ENCODE assay signal across 12 mouse cellular contexts in genomic region chr2:162282121-162282520, GRCm38 (mm10).
DNase-seq lines count a peak whose midpoint lies in the region; ATAC-seq and TF ChIP-seq lines count a peak whose summit lies in the region.
"Had no signal": no experiment of that assay in that cellular context is flagged by ENCODE, and none has a peak within 500 bp of the region (broad histone marks: within the 10 kb centered on the region; RNA-seq: fewer than 3 reads in every experiment).

No protein-coding gene starts in this region.

- peak; percentile 9 for ATAC-seq in Patski
- peak; percentile 96 for ATAC-seq in forebrain, embryonic 14.5 days
- peak; percentile 82 for ATAC-seq in midbrain, embryonic 11.5 days (ENCODE audit: low FRiP score)
- no peak for ATAC-seq in liver, embryonic 11.5 days (replicated peaks; ENCODE audit: low FRiP score)
- ATAC-seq: activated CD4-positive, CD25-positive, alpha-beta regulatory T cell, adult 4 months had no signal

- TF ChIP-seq CTCF in Patski (IDR thresholded peaks at IDR 0.05): no peak

- in situ Hi-C loops in Patski (cut with MboI; ENCODE audit: low pct_unique_long_range_greater_than_20kb): no loop called here

- WGBS in forebrain, embryonic 14.5 days: 5% methylated on average over 10 of the region's 10 CpGs
- 46% methylated on average over 10 of the region's 10 CpGs for WGBS in midbrain, embryonic 11.5 days
- WGBS in liver, embryonic 11.5 days: 81% methylated on average over 10 of the region's 10 CpGs

- peaks cover 14% of the 10 kb centered on the region; the same call in 1 of the 2 replicates for H3K4me1 ChIP-seq in forebrain, embryonic 14.5 days (ENCODE audit: control insufficient read depth, insufficient read depth, low read length)
- H3K4me1 ChIP-seq in midbrain, embryonic 11.5 days (ENCODE audit: control insufficient read depth, insufficient read depth, low read length): no peaks in the 10 kb centered on the region
- H3K4me1 ChIP-seq in liver, embryonic 11.5 days (replicated peaks; ENCODE audit: control insufficient read depth, insufficient read depth, low read length): no peaks in the 10 kb centered on the region
- H3K4me1 ChIP-seq: limb, embryonic 12.5 days had no signal

- DNase-seq in Muller cell, postnatal 12 days (ENCODE audit: inconsistent ontology term): peak; percentile 66
- DNase-seq in Patski (ENCODE audit: low read depth, low spot score): no peak
- peak; percentile 93 for DNase-seq in forebrain, embryonic 14.5 days (ENCODE audit: low spot score)
- DNase-seq in midbrain, embryonic 11.5 days (ENCODE audit: low spot score, missing footprints): no peak
- DNase-seq in frontal cortex, postnatal 36 days (ENCODE audit: low spot score in 2 of 2): no peak
- no peak for DNase-seq in urinary bladder, adult 18-20 months (ENCODE audit: low spot score in 2 of 2)
- DNase-seq in spleen, adult 18-20 months: no peak
- no peak for DNase-seq in liver, embryonic 11.5 days (ENCODE audit: low spot score)
- DNase-seq: heart, adult 2 months had no signal

- no peaks in the 10 kb centered on the region for H3K27me3 ChIP-seq in Patski
- no peaks in the 10 kb centered on the region for H3K27me3 ChIP-seq in forebrain, embryonic 14.5 days (replicated peaks; ENCODE audit: control insufficient read depth, insufficient read depth, low read length)
- no peaks in the 10 kb centered on the region for H3K27me3 ChIP-seq in midbrain, embryonic 11.5 days (ENCODE audit: control insufficient read depth, insufficient read depth, low read length)
- H3K27me3 ChIP-seq in liver, embryonic 11.5 days (replicated peaks; ENCODE audit: control insufficient read depth, insufficient read depth, low read length): no peaks in the 10 kb centered on the region
- H3K27me3 ChIP-seq: limb, embryonic 12.5 days had no signal

- H3K9me3 ChIP-seq in forebrain, embryonic 14.5 days (replicated peaks; ENCODE audit: control insufficient read depth, low read length): no peaks in the 10 kb centered on the region
- H3K9me3 ChIP-seq in midbrain, embryonic 11.5 days (ENCODE audit: control insufficient read depth, low read length): no peaks in the 10 kb centered on the region
- no peaks in the 10 kb centered on the region for H3K9me3 ChIP-seq in liver, embryonic 11.5 days (ENCODE audit: control insufficient read depth, low read length)
- H3K9me3 ChIP-seq: limb, embryonic 12.5 days had no signal

- H3K4me3 ChIP-seq in forebrain, embryonic 14.5 days (ENCODE audit: low read depth, low read length): no peak overlapping the region
- H3K4me3 ChIP-seq in midbrain, embryonic 11.5 days (ENCODE audit: low read depth, low read length): no peak overlapping the region
- no peak overlapping the region for H3K4me3 ChIP-seq in liver, embryonic 11.5 days (ENCODE audit: low read depth, low read length)
- H3K4me3 ChIP-seq: erythroblast, embryonic 14.5 days; heart, adult 2 months; limb, embryonic 12.5 days had no signal

- H3K4me2 ChIP-seq in forebrain, embryonic 14.5 days (ENCODE audit: low read length): 0 out of 2 replicates have a peak overlapping the region, but pooled peaks have one; percentile 8
- H3K4me2 ChIP-seq in midbrain, embryonic 11.5 days: no peak overlapping the region
- no peak overlapping the region for H3K4me2 ChIP-seq in liver, embryonic 11.5 days
- H3K4me2 ChIP-seq: limb, embryonic 12.5 days had no signal

- POLR2A ChIA-PET in Patski (lab: Charles Lee): no interaction called here

- no peaks in the 10 kb centered on the region for H3K36me3 ChIP-seq in forebrain, embryonic 14.5 days (ENCODE audit: control insufficient read depth, insufficient read depth, low read length)
- no peaks in the 10 kb centered on the region for H3K36me3 ChIP-seq in midbrain, embryonic 11.5 days (ENCODE audit: control insufficient read depth, insufficient read depth, low read length)
- no peaks in the 10 kb centered on the region for H3K36me3 ChIP-seq in liver, embryonic 11.5 days (ENCODE audit: control insufficient read depth, insufficient read depth, low read length)
- H3K36me3 ChIP-seq: limb, embryonic 12.5 days had no signal

- peak overlapping the region; percentile 67 for H3K27ac ChIP-seq in forebrain, embryonic 14.5 days (ENCODE audit: low read depth, low read length)
- no peak overlapping the region for H3K27ac ChIP-seq in midbrain, embryonic 11.5 days (ENCODE audit: low read depth, low read length)
- H3K27ac ChIP-seq in liver, embryonic 11.5 days (ENCODE audit: low read depth, low read length): no peak overlapping the region
- H3K27ac ChIP-seq: heart, adult 2 months; limb, embryonic 12.5 days had no signal

- CTCF ChIA-PET in Patski (lab: Charles Lee): no interaction called here

- no peak overlapping the region for H3K9ac ChIP-seq in forebrain, embryonic 14.5 days (ENCODE audit: low read length)
- H3K9ac ChIP-seq in midbrain, embryonic 11.5 days (ENCODE audit: low read length): no peak overlapping the region
- no peak overlapping the region for H3K9ac ChIP-seq in liver, embryonic 11.5 days (ENCODE audit: low read depth, low read length)
- H3K9ac ChIP-seq: limb, embryonic 12.5 days had no signal

Comparison
In these comparisons a context has a peak if more than half of its experiments do, and no peak if none do; other contexts are left out.
1. DNase-seq: peak in Muller cell, postnatal 12 days (single experiment) and forebrain, embryonic 14.5 days (single experiment); none in Patski (single experiment), midbrain, embryonic 11.5 days (single experiment), frontal cortex, postnatal 36 days (0 of 2), urinary bladder, adult 18-20 months (0 of 2), spleen, adult 18-20 months (0 of 2) and liver, embryonic 11.5 days (single experiment).